Mouse (Mus musculus): ENCODE measurements around the gene Etfrf1.

Etfrf1 gene

DNA sequence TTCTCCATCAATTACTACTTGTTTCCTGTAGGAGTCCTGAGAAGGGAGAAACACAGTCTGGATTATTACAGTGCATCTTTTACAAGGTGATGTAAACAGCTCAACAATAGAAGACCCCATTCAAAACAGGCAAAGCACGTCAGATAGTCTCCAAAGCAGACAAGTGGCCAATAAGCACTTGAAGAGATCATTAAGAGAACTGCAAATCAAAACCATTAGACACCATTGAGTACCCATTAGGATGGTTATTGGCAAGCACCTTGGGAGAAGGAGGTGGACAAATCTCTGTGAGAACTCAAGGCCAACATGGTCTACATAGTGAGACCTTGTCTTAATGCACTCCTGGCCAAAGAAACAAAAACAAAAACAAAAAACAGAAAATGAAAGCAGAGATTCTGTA is 23.5 kb downstream of the Etfrf1 start:
- DNase-seq, result no peak

DNA sequence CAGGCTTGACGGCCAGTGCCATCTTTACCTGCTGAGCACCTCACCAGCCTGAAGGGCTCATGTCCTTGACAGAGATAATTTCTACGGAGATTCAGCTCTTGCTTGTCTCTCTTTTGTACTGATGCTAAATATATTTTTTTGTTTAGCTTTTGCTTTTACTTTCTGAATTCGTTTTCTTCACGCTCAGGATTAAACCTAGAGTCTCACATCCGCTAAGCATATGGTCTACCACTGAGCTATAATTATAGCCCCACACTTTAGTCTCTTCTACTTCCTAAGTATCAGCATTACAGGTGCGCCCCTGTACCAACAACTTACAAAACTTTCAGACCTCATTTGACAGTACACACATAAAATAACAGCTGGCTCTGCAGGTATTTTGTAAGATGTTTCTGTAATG is 24.4 kb downstream of the Etfrf1 start:
- DNase-seq, result no peak

DNA sequence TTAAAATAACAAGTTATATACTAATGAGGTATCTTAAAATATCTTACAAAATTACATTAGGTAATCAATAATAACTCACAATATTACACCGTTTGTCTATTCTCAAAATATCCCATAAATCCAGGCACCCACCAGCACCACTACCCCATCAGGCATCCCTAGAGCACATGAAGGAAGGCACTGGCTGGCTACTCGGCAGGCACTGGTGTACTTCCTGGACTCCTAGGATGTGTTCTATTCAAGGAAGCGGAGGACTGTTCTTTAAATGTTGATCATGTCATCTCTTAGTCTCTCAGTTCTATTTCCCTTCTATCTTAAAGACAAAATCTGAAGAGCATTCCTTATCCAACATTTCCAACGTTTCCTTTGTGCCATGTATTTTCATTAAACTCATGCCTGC is 26.2 kb downstream of the Etfrf1 start:
- DNase-seq, result no peak

DNA sequence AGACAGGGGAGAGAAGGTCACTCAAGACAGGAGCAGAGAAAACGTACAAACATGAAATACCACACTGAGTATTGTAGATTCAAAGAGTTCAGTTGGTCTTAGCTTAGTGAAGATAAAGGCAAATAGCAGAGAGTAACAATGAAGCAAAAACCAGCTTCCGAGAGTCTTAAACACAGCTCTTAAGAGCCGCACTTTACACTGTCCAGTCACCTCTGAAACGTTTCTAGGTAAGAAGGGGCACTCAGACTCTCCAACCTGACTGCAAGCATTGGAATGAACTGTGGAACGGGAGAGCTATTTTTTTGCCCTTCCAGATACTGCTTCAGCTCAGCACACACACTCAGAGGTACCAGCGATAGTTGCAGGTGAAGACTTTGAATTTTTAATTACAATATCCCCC is 29.4 kb downstream of the Etfrf1 start:
- no peak for DNase-seq

DNA sequence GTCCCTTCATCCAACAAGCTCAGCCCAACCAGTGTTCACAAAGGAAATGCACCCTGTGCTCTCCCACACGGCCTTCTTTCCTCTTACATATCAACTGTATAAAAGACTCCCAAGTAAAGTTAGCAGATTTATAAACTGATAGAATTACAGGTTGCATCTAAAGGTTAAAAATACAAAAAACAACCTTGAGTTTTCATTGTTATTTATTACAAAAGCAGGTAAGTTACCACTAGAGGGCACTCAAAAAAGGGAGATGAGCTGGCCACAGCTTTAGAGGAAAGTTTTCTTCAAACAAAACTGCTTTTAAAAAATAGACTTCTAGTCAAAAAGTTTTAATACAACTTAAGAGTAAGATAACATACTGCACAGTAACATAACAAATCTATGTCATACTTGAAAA is 31.6 kb downstream of the Etfrf1 start:
- DNase-seq, result no peak

DNA sequence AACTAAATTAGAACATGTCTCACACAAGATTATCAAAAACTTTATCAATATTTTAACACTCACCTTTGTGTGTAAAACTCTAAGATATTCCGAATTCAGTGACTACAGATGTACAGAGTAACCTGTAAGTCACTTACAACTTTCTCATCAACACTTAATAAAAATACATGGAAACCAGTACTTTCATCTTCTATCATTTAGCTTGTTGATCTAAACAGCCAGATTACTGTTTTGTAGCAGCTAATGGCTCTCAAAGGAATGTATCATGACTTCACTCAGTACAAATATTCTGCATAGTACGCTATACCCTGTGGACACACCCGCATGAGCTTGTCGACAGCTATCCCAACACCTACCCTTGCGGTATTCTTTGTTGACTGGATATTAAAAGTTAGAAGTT is 35.9 kb downstream of the Etfrf1 start:
- DNase-seq, result no peak

DNA sequence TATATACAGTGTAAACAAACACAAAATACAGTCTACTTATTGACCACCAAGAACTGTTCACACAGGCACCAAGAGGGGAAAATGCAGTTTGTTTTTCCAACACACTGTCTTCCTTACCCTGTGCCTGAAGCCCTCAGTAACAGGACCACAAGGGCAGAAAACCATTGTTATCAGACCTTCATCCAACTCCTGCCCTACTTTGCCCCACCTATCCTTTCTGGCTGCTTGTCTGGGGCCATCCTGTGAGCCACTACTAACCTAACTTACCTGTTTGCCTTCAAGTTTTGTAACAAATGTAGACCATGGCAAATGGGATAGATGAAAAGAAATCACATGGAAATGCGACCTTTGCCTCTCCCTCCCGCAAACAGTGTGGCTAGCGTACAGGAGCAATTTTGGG is 37.0 kb downstream of the Etfrf1 start:
- no peak for DNase-seq

DNA sequence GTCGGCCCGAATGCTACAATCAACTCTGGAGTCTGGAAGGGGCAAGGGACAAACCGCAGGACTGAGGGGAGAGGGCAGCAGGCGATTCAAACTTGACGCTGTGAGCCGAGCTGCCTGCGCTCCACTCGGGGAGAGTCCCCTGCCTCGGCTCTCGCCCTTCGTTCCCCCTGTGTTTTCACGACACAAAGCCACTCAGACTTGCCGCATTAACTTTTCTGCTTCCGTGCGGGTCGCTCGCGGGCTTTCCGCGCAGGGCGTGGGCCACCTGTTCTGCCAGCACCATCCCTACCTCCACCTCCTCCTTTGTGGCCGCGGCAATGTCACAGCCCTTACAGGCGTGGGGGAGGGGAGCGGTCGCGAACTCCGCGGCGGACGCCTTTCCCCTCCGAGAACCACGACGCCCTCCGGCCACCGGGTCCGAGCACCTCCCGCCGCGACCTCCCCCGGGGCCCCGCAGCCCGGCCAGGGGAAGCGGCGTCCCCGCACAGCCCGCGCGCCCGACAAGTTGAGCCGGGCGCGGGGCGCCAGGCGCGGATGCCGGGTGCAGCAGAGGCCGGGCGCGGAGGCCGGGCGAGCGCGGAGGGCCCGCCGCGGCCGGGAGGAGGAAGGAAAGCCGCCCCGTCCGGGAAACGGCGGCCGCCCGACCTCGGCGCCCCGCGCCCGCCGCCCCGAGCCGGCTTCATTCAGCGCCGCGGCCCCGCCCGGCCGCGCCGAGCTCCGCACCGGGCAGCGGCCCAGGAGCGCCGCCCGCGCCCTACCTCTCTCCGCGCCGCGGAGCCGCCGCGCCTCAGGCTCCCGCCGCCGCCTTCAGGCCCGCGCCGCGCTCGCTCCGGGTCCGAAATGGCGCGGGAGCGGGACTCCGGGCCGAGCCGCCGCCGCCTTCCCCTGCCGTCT is 38.6 kb downstream of the Etfrf1 start:
- peak; percentile 46 for DNase-seq

DNA sequence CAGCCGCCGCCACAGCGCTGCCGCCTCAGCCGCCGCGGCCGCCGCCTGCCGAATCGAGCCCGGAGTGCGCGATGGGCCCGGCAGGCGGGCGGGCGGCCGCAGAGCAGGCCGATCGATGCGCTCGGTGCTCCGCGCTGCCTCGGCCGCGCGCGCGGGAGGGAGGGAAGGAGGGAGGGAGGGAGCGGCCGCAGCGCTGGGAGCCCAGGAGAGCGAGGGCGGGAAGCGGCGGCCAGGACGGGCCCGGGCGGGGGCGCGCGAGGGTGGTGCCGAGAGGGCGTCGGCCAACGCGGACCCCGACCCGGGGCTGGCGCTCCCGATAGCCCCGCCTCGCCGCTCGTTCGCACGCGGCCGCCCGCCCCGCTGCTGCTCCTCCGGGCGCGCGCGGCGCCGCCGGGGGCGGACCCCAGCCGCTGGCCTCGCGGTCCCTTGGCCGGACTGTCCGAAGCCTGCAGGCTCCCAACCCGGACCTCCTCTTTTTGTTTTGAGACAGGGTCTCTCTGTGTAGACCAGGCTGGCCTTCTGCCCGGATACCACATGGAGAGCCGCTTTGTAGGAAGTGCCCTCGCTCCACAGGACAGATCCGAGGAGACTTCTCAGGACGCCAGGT is 39.4 kb downstream of the Etfrf1 start, which contains the start of gene Kras:
Gene Kras (minus strand): TSS at position 55 of the 607 bp plus-strand sequence.
- DNase-seq, result peak; percentile 90

DNA sequence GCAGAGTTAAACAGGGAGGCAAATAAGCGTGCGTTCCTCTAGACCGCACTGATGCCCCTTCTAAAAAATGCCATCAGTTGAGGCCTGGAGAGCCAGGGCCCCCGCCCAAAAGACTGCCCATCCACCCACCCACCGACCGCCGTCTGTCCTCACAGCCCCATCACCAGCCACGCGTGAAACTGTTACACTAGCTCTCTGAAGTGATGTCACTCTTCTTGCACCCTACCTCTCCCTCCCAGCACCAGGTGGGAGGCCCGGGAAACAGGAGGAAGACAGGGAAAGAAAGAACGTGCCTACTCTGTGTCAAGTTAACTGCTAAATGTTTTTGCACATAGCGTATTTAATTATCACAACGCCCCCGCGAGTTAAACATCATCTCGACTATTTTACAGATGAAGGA is 39.9 kb downstream of the Etfrf1 start:
- DNase-seq, result peak; percentile 68

DNA sequence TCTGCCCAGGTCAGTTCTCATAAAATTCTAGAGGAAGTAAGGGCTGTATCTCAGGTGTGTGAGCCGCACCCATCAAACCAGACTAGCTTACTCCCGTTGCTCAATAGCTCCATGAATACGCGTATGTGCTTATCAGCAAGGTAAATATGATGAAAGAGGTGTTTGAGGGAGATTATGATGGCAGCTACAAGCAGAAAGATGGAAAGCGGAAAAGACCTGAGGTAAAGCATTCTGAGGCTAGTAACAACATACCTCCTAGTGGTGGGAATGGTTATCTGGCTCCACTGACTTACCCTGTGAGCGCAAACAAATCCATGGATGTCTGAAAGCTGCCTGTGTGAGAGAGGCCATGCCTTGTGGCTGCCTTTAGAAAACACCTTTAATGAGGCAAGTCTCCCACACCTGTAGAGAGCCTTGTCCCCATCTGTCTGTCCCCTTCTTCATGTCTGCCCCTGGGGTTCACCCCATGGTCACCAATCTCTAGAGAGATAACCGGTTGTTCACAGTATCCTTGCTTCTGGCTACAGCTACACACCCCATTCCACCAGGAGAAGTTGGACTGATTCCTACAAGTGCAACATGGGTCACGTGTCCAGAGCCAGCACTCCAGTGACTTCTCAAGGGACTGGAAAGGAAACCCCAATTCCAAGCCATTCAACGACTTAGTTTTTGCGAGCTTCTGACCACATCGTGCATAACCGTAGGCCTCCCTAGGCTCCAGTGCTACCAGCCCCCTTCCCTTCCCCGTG is 45.2 kb downstream of the Etfrf1 start:
- no peak for DNase-seq

DNA sequence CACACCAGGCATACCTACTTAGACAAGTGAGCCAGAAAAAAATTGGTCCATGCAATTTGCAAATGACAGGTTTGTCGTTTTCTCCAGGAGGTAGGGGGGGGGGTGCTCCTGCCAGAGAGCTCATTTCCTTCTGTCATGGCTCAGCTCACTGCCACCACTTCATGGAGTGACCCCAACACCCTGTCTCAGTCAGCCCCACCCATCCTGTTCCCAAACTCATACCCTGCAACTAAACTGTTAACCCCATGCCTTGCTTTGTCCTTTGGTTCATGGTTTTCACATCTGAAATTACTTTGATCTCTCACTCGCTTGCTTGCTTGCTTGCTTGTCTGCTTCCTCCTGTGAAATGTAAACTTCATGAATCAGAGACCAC is 45.8 kb downstream of the Etfrf1 start:
- DNase-seq, result no peak

DNA sequence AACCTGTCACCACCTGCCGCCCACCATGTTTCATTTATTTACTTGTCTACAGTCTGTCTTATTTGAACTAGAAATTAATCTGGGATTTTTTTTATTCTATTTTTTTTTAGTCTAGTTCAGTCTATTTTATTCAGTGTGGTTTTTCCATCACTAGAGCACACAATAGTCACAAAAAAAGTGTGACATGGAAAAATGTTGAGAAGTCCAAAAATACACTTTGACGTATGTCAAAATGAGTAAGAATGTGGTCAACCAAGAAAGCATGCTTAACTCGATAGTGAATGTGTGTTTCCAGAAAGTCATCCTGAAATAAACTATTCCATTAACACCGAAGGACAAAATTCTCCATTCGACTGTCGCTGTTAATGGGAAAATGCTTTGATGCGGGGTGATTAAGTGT is 51.4 kb downstream of the Etfrf1 start:
- no peak for DNase-seq

All from right cerebral cortex, adult 18-20 months (tissue).